Mouse (Mus musculus) neural tube, embryonic 11.5 days (tissue): Measurements from ENCODE around the gene Ccnd2. TPM values are rescaled to one million over a fixed set of nuclear protein-coding genes. Genes with fewer than 3 reads are reported as not detected.
A peak's percentile ranks its signal among the peaks of the same experiment; 100 is the strongest.

Experiments
- ATAC-seq: fragments of 200-750 bp; cut with Nextera tagmentation; 2 replicates; pipeline ENCODE4 v1.8.0; 2017; ENCODE audit warnings: moderate number of reproducible peaks, mild to moderate bottlenecking, moderate TSS enrichment, moderate library complexity; ENCODE audit not compliant: insufficient read depth, low FRiP score, low TSS enrichment
- DNase-seq: peaks from one replicate; pipeline ENCODE4 v3.0.0-alpha.2; 2015; ENCODE audit warnings: low spot score
- H3K27ac ChIP-seq: fragments of 300-500 bp; sonication (generic); 2 replicates; pipeline ENCODE4 v1.5.1; 2014; ENCODE audit warnings: low read depth, mild to moderate bottlenecking, low read length
- H3K27me3 ChIP-seq: fragments of 300-500 bp; sonication (generic); 2 replicates; pipeline ENCODE4 v1.6.1; 2014; ENCODE audit warnings: mild to moderate bottlenecking, low read length, mixed read lengths; ENCODE audit not compliant: control insufficient read depth, insufficient read depth
- H3K36me3 ChIP-seq: fragments of 300-500 bp; sonication (generic); 2 replicates; pipeline ENCODE4 v1.6.1; 2014; ENCODE audit warnings: mild to moderate bottlenecking, low read length, moderate library complexity, mixed read lengths; ENCODE audit not compliant: control insufficient read depth, insufficient read depth
- H3K4me1 ChIP-seq: fragments of 300-500 bp; sonication (generic); 2 replicates; pipeline ENCODE4 v1.6.1; 2014; ENCODE audit warnings: low read length, mixed read lengths; ENCODE audit not compliant: control insufficient read depth, insufficient read depth
- H3K4me2 ChIP-seq: fragments of 300-500 bp; sonication (generic); 2 replicates; pipeline ENCODE4 v1.6.1; 2014; ENCODE audit warnings: low read depth, mild to moderate bottlenecking, moderate library complexity
- H3K4me3 ChIP-seq: fragments of 300-500 bp; sonication (generic); 2 replicates; pipeline ENCODE4 v1.5.1; 2014; ENCODE audit warnings: low read depth, low read length
- H3K9ac ChIP-seq: fragments of 300-500 bp; sonication (generic); 2 replicates; pipeline ENCODE4 v1.6.1; 2014; ENCODE audit warnings: mild to moderate bottlenecking, low read length
- H3K9me3 ChIP-seq: fragments of 300-500 bp; sonication (generic); 2 replicates; pipeline ENCODE4 v1.6.1; 2016; ENCODE audit warnings: low read length; ENCODE audit not compliant: control insufficient read depth
- WGBS: fragments of 180-500 bp; shearing (Covaris S2); extraction: QIAGEN DNeasy Blood & Tissue Kit; methylation state at CpG from one replicate; pipeline ENCODE4 v1.1.7; 2014; 5-methylcytosine and 5-hydroxymethylcytosine counted together
- polyA plus RNA-seq: library from polyadenylated mRNA; unstranded; fragments of >200 nt; fragmentation: Nextera tagmentation; extraction: Ambion mirVana; gene quantifications from 2 replicates; pipeline ENCODE4 v1.2.1, GENCODE M21; 2014

The Ccnd2 gene
- polyA plus RNA-seq, 1 experiment from 2014 or later, result 934 TPM

DNA sequence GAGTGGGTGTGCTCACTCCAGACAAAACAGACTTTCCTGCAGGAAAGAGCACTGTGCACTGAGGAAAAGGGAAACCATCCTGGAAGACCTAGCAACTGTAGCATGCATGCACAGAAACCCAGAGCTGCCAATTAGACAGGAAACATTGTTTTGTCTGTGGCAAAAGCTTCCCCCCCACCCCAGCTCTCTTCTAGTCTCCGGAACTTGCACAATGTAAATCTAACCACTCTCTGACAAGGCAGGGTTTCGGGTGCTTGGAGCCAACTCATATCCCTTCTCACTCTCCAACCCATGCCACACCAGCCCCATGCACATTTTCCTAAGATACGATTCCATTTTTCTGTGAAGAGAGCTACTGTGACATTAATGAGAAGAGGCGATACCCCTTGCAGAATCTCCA, 13.7 kb upstream of the Ccnd2 start:
- H3K36me3 ChIP-seq, result no peaks in the 10 kb centered on the region
- H3K9me3 ChIP-seq, result no peaks in the 10 kb centered on the region
- ATAC-seq (no peak), DNase-seq (no peak)
- H3K27me3 ChIP-seq, result no peaks in the 10 kb centered on the region
- no peak overlapping the region for H3K4me3 ChIP-seq
- H3K4me2 ChIP-seq, result no peak overlapping the region
- 81% methylated on average over 4 of the region's 4 CpGs for WGBS
- H3K4me1 ChIP-seq, result no peaks in the 10 kb centered on the region
- no peak overlapping the region for H3K27ac ChIP-seq
- no peak overlapping the region for H3K9ac ChIP-seq

DNA sequence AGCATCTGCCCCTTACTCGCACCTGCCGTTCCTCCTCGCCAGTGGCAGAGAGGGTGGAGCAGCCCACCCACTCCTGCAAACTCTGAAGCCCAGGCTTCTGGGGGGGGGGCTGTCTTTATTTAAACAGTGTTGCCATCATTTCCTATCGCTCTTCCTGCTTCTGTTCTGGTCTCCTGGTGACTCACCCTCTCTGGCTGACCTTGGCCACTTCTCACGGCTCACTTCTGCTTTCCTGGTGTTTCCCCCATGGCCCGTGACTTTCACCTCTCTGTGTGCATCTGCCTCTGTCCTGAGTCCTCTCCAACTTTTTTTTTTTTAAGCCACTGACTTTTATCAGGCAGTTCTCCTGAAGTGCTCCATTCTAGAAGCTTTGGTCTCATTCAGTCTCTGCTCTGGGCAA, 10.8 kb upstream of the Ccnd2 start:
- WGBS, result 62% methylated on average over 6 of the region's 6 CpGs
- no peaks in the 10 kb centered on the region for H3K36me3 ChIP-seq
- H3K4me1 ChIP-seq, result no peaks in the 10 kb centered on the region
- ATAC-seq (no peak), DNase-seq (no peak)
- H3K9me3 ChIP-seq, result no peaks in the 10 kb centered on the region
- H3K4me2 ChIP-seq, result no peak overlapping the region
- no peak overlapping the region for H3K9ac ChIP-seq
- no peak overlapping the region for H3K4me3 ChIP-seq
- H3K27ac ChIP-seq, result no peak overlapping the region
- no peaks in the 10 kb centered on the region for H3K27me3 ChIP-seq

DNA sequence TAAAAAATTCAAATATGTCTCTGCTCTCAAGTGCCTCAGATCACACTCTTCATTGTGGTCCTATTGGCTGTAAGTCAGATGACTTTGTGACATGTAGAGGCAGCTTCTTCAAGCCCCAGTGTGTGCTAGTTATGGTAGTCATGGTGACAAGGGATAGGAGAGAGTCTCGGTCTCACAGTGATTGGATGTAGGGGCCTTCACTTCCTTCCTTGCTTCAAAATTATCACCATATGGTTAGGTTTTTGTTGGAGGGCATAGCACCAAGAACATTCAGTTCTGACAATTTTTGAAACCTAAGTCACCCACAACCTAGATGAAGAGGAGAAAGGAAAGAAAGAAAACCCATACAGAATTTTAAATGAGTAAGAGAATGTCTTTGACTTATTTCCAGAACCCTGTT, 5.3 kb upstream of the Ccnd2 start:
- Histone ChIP-seq H3K36me3 (no peaks in the 10 kb centered on the region), H3K4me1 (peaks cover 24% of the 10 kb centered on the region), H3K27ac (no peak overlapping the region), H3K4me2 (no peak overlapping the region), H3K4me3 (no peak overlapping the region), H3K27me3 (peaks cover 18% of the 10 kb centered on the region), H3K9me3 (no peaks in the 10 kb centered on the region), H3K9ac (no peak overlapping the region)
- ATAC-seq (no peak), DNase-seq (no peak)
- WGBS, result 54% methylated on average over 1 of the region's 1 CpGs

DNA sequence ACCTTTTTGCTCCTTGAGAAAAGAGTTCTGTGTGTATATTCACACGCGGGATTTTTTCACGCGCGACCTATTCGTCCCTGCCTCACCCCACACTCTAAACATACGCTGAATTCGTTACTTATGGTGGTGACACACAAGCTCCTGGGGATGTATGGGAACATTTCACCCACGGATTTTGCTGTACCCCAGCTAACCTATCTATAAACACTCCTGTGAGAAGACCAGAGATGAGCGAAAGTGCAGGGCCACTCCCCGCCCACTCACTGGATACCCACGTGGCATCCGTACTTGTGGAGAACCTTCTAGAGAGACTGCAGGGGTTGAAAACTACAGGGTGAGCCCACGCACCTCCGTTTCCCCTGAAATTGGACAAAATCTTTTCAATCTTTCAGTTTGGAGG, 3.5 kb upstream of the Ccnd2 start:
- ATAC-seq (no peak), DNase-seq (peak; percentile 45)
- Histone ChIP-seq H3K27ac (no peak overlapping the region), H3K4me2 (peak overlapping the region; percentile 94), H3K4me3 (peak overlapping the region; percentile 68), H3K9ac (peak overlapping the region; percentile 5; the same call in 1 of the 2 replicates), H3K27me3 (peaks cover 24% of the 10 kb centered on the region), H3K9me3 (no peaks in the 10 kb centered on the region), H3K4me1 (peaks cover 34% of the 10 kb centered on the region), H3K36me3 (no peaks in the 10 kb centered on the region)
- WGBS, result 1% methylated on average over 15 of the region's 15 CpGs

DNA sequence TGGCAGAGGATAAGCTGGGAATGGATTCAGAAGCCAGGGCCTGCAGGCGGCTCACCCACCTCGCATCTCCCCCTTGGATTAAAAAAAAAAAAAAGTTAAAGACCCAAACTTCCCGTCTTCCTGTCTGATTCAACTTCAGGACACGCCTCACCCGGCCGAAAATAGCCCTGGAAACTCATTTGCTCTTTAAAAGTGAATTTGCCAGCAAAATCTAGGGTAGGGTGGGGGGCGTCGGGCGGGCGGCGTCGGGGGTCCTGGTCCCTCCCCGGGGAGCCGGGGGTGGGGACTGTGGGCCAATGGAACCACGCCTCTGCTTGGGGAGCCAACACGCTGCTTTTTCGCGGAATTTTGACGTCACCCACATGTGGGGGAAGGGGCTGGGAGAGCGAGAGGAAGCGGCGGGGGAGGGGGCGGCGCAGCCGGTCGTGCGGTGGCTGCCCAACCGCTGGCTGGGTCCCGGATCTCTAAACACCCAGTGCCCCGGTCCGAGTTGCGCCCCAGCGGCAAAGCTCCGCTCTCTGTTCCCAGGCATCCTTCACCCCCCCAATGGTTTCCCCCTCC, 2.8 kb upstream of the Ccnd2 start:
- peaks cover 35% of the 10 kb centered on the region for H3K4me1 ChIP-seq
- WGBS, result under 1% methylated on average over 33 of the region's 34 CpGs

DNA sequence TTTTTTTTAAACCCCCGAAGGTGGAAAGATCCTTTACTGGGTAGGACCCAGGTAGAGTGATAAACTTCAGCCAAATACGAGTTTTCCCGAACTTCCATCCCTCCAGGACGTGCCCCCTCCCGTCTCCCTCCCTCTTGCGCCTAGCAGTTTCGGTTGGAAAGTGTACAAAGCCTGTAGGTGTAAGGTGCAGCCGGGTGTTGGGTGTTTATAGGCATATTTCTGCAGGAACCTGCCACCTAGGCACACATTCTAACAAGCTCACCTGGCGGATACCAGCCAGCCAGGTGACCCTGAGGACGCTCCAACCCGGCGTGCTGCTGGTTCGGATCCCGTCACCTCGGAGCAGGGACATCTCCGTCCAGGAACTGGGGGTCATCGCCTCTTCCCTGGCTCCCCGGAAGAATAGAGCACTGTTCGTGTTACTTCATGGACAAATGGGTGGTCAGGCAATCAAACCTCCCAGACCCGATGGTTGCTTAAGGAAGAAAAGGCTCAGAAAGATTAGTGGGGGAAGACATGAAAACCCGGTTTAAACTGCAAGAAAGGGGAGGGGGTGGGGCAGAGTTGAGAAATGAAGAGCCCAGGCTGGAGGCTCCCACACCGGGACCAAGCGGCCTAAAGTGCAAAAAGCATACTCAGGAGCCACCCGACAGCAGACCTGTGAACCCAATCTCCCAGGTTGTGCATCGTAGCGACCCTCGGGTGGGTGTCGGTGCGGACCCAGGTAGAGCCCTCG, 2.1 kb upstream of the Ccnd2 start:
- no peak overlapping the region for H3K27ac ChIP-seq
- H3K9me3 ChIP-seq, result no peaks in the 10 kb centered on the region
- no peak for ATAC-seq
- H3K36me3 ChIP-seq, result no peaks in the 10 kb centered on the region
- peaks cover 35% of the 10 kb centered on the region for H3K4me1 ChIP-seq
- no peak overlapping the region; the same call in 1 of the 2 replicates for H3K9ac ChIP-seq
- H3K4me2 ChIP-seq, result peak overlapping the region; percentile 94
- peaks cover 24% of the 10 kb centered on the region for H3K27me3 ChIP-seq
- 1% methylated on average over 30 of the region's 30 CpGs for whole genome bisulfite sequencing
- DNase-seq, result peak; percentile 47
- peak overlapping the region; percentile 68 for H3K4me3 ChIP-seq

More for the DNA sequence above, 2.8 kb upstream of the Ccnd2 start:
- DNase-seq (peak; percentile 86), ATAC-seq (no peak)
- Histone ChIP-seq H3K9ac (peak overlapping the region; percentile 5; the same call in 1 of the 2 replicates), H3K36me3 (no peaks in the 10 kb centered on the region), H3K27me3 (peaks cover 24% of the 10 kb centered on the region), H3K4me3 (peak overlapping the region; percentile 68), H3K9me3 (no peaks in the 10 kb centered on the region), H3K27ac (no peak overlapping the region), H3K4me2 (peak overlapping the region; percentile 94)

DNA sequence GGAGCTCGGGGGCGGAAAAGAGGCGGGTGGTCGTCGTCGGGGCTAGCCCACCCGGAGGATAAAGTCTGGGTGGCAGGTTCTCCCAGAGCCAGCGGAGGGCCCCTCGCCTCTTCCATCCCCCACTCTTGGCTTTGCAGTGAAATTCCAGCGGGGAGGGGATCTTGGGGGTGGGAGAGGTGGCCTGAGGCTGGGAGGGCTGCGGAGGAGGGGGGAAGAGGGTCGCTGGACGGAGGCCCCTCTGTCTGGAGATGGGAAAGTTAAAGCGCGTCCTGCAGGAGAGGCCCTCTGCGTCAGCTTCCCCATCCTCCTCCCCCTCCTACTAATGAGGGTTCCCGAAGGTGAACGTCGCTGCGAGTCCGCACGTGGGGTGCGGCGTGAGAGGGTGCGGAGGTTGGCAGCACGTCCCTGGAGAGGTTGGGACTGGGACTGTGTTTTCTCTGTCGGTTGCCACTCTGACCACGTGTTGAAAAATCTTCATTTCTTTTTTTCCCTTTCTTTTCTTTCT, 1.4 kb upstream of the Ccnd2 start:
- H3K4me3 ChIP-seq, result peak overlapping the region; percentile 68
- 0% methylated on average over 26 of the region's 28 CpGs for WGBS
- no peaks in the 10 kb centered on the region for H3K9me3 ChIP-seq
- ATAC-seq (no peak), DNase-seq (peak; percentile 71)
- no peak overlapping the region for H3K27ac ChIP-seq
- peak overlapping the region; percentile 33 for H3K9ac ChIP-seq
- H3K4me2 ChIP-seq, result peak overlapping the region; percentile 94
- peaks cover 35% of the 10 kb centered on the region for H3K4me1 ChIP-seq
- H3K27me3 ChIP-seq, result peaks cover 24% of the 10 kb centered on the region
- no peaks in the 10 kb centered on the region for H3K36me3 ChIP-seq

DNA sequence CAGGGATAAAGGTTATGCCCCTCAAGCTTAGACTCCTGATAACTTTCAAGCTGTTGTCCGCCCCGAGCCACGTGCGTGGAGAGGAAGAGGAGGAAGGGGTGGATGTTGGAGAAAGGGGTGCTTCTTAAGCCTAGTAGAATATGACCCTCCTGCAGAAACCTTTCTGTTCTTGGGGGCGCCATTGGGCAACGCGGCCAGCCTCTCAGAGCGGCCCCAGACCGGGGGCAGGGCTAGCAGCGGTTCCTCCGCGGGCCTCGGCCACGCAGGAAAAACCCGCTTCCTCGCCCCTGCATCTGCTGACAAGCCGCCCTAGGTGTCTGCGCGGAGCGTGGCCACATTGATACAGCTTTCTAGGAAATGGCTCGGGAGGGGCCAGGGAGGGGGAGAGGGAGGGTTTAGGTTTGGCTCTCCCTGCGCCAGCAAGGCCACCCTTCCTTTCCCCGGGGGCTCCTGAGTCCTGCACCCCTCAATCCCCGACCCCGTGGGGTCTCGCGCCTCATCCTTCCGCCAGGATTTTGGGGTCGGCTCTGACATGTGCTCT, 358 bp downstream of the Ccnd2 start:
- Histone ChIP-seq H3K27me3 (peaks cover 24% of the 10 kb centered on the region), H3K4me2 (peak overlapping the region; percentile 94), H3K9ac (peak overlapping the region; percentile 54), H3K9me3 (no peaks in the 10 kb centered on the region), H3K4me1 (peaks cover 35% of the 10 kb centered on the region), H3K27ac (peak overlapping the region; percentile 76), H3K4me3 (peak overlapping the region; percentile 68), H3K36me3 (no peaks in the 10 kb centered on the region)
- 0% methylated on average over 28 of the region's 29 CpGs for WGBS
- ATAC-seq (no peak), DNase-seq (peak; percentile 68)
